Mouse (Mus musculus) brain, embryonic 18.5 days (tissue): ENCODE measurements at regions not wholly inside any gene's neighbourhood (a gene's known extent, or its start where the extent isn't known, plus 50 kb on each side); places are given as distances from the start of the nearest gene placed in this dataset.
A peak's percentile ranks its signal among the peaks of the same experiment; 100 is the strongest.
"Not testable (repeated sequence)": the region's sequence is repeated elsewhere in the genome, so short reads cannot be mapped to it uniquely, and the experiment has no call there.

Experiments used
- DNase-seq: peaks from one replicate; pipeline ENCODE4 v3.0.0-alpha.2; 2012; ENCODE audit warnings: low read depth, low spot score

- no peak for DNase-seq
Measured at GRCm38 (mm10) chr1:145139267-145139651, 364.0 kb upstream of the Rgs18 start.

- DNase-seq, result peak; percentile 65
Measured at GRCm38 (mm10) chr1:145138452-145139266, 363.4 kb upstream of the Rgs18 start.

- no peak for DNase-seq
Measured at GRCm38 (mm10) chr1:145131020-145131419, 355.8 kb upstream of the Rgs18 start.

- DNase-seq, result no peak
Measured at GRCm38 (mm10) chr1:145113171-145113570, 337.9 kb upstream of the Rgs18 start.

GRCm38 (mm10) chr1:145106771-145107170, 331.5 kb upstream of the Rgs18 start:
- not testable (repeated sequence) for DNase-seq

GRCm38 (mm10) chr1:145065255-145065854, 290.1 kb upstream of the Rgs18 start:
- no peak for DNase-seq

- DNase-seq, result no peak
Measured at GRCm38 (mm10) chr1:145064384-145064783, 289.1 kb upstream of the Rgs18 start.

GRCm38 (mm10) chr1:145015623-145016022, 240.4 kb upstream of the Rgs18 start:
- no peak for DNase-seq

- no peak for DNase-seq
Measured at GRCm38 (mm10) chr1:145010833-145011232, 235.6 kb upstream of the Rgs18 start.

GRCm38 (mm10) chr1:144978167-144978566, 202.9 kb upstream of the Rgs18 start:
- no peak for DNase-seq

GRCm38 (mm10) chr1:144965736-144966135, 190.5 kb upstream of the Rgs18 start:
- DNase-seq, result no peak

GRCm38 (mm10) chr1:144939006-144939405, 163.8 kb upstream of the Rgs18 start:
- DNase-seq, result no peak

- DNase-seq, result no peak
Measured at GRCm38 (mm10) chr1:144926136-144926535, 150.9 kb upstream of the Rgs18 start.

- DNase-seq, result no peak
Measured at GRCm38 (mm10) chr1:144916568-144916967, 141.3 kb upstream of the Rgs18 start.

- DNase-seq, result no peak
Measured at GRCm38 (mm10) chr1:144902987-144903386, 127.8 kb upstream of the Rgs18 start.

GRCm38 (mm10) chr1:144883633-144884032, 108.4 kb upstream of the Rgs18 start:
- DNase-seq, result no peak

- no peak for DNase-seq
Measured at GRCm38 (mm10) chr1:144862133-144862532, 86.9 kb upstream of the Rgs18 start.
